Mouse (Mus musculus) G1E (cell line): ENCODE data around the gene Tab1.

Experiments used
- CTCF ChIP-seq: IDR thresholded peaks from 2 replicates; pipeline ENCODE4 v1.5.1; 2012; ENCODE audit warnings: low read depth, low read length, inconsistent platforms, mixed read lengths
- GATA2 ChIP-seq: IDR thresholded peaks from 2 replicates; pipeline ENCODE4 v1.6.1; 2012; ENCODE audit warnings: low read depth, low read length, inconsistent platforms, borderline replicate concordance
- POLR2AphosphoS5 ChIP-seq: IDR thresholded peaks from 2 replicates; pipeline ENCODE4 v1.6.1; 2012; ENCODE audit warnings: low read depth, low read length, inconsistent platforms; ENCODE audit not compliant: insufficient replicate concordance
- TAL1 ChIP-seq: conservative IDR thresholded peaks from 2 replicates; pipeline ENCODE4 v1.6.1; 2012; ENCODE audit warnings: low read depth, low read length, inconsistent platforms, mixed read lengths

DNA sequence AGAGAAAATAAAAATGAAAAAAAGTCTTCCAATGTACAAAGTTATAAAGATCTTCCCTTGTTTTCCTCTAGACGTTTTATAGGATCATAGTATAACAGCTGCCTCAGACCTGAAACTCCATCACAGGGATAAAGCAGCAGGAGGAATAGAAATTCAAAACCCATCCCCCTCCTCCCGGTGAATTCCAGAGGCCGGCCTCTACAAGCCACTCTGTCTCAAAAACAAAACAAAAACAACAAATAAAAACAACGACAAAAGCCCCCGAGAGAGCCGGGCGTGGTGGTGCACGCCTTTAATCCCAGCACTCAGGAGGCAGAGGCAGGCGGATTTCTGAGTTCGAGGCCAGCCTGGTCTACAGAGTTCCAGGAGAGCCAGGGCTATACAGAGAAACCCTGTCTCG is 42.8 kb upstream of the Tab1 start:
- no peak for TF ChIP-seq CTCF
- TF ChIP-seq GATA2 = no peak
- TF ChIP-seq POLR2AphosphoS5 = no peak
- TF ChIP-seq TAL1 = no peak
